Mouse (Mus musculus) cortical plate, adult 2 months (tissue): ENCODE data around the gene Mup21.
"Not testable (repeated sequence)": the region's sequence is repeated elsewhere in the genome, so short reads cannot be mapped to it uniquely, and the experiment has no call there.

Experiments
- CTCF ChIP-seq: fragments of 200-500 bp; IDR thresholded peaks from 2 replicates; pipeline ENCODE4 v1.5.1; 2011; ENCODE audit warnings: mild to moderate bottlenecking, control low read depth, low read length; ENCODE audit not compliant: insufficient read depth; ENCODE audit errors: extremely low read depth
- POLR2A ChIP-seq: fragments of 200-500 bp; IDR thresholded peaks from 2 replicates; pipeline ENCODE4 v1.6.1; 2011; ENCODE audit warnings: mild to moderate bottlenecking, low read length, control low read depth; ENCODE audit not compliant: insufficient read depth; ENCODE audit errors: extremely low read depth

DNA sequence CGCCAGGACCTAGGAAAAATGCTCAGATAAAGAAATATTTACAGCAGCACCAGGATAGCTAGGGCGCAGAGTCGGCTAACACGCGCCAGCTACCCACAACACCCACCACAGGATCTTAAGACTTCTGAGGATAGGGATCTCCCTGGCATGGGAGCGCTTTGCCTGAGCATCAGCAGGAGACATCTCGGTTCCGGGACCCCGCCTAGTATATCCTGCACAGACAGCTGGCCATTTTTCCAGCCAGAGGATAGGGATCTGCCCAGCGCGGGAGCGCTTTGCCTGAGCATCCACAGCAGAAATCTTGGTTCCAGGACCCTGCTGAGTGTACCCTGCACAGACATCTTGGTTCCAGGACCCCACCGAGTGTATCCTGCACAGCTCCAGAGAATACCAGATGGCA lies 17.0 kb upstream of the Mup21 start:
- TF ChIP-seq CTCF, POLR2A: not testable (repeated sequence)
